Mouse (Mus musculus) adrenal gland, adult 18-20 months (tissue): ENCODE measurements around the gene Scnm1. TPM values are rescaled to one million over a fixed set of nuclear protein-coding genes. Genes with fewer than 3 reads are reported as not detected.
A peak's percentile ranks its signal among the peaks of the same experiment; 100 is the strongest.

Source experiments
- DNase-seq, 2 experiments: peaks; one replicate each; pipeline ENCODE4 v3.0.0; 2021 to 2022; ENCODE audit warnings: low spot score in 2 of 2
- long read RNA-seq, 2 experiments: library from polyadenylated mRNA; stranded (forward); transcript quantifications; one replicate each; pipeline ENCODE4 v2.0.0; 2021
- total RNA-seq, 2 experiments: library from RNA; stranded (reverse); gene quantifications; 1 replicate in 1 of 2; 2 replicates in 1 of 2; pipeline ENCODE4 v1.2.3; 2021

Gene Scnm1
- total RNA-seq: 10 to 100 TPM; 25.6 to 33.4 TPM
- long read RNA-seq, experiment 1, partial matches to known transcripts: 0 of 1 reads
- long read RNA-seq, experiment 1, other reads (novel, unspliced or antisense): 0 of 1 reads
- long read RNA-seq, experiment 2, transcript Scnm1-201 (7 exons, 1,054 nt): major isoform, 9 of 17 reads
- long read RNA-seq, experiment 2, partial matches to known transcripts: 1 of 17 reads
- long read RNA-seq, experiment 2, other reads (novel, unspliced or antisense): 5 of 17 reads

DNA sequence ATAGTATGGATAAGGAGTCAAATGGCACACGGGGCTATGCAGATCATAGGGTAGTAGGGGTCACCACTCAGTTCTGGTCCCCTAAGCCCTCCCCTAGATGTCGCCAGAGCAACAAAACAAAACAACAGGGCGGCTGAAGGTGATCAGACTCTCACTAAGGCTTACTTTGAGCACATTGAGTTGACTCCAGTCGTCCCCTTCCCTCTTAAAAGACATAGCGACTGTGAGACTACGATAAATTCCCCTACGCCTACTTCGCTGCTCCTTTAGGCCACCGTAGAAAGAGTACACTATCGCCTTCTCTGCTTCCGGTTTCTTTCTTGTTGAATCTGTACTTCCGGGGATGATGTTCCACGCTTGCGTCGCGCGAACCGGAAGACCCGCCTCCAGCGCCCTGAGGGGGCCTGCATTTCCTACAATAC lies at the start of gene Scnm1, which contains the start of gene Lysmd1:
TSS of gene Scnm1 (minus strand) at position 332 of the 422 bp plus-strand sequence.
TSS of gene Lysmd1 (plus strand) at position 409 of the 422 bp plus-strand sequence.
- peak; percentile 69 to 79 for DNase-seq

DNA sequence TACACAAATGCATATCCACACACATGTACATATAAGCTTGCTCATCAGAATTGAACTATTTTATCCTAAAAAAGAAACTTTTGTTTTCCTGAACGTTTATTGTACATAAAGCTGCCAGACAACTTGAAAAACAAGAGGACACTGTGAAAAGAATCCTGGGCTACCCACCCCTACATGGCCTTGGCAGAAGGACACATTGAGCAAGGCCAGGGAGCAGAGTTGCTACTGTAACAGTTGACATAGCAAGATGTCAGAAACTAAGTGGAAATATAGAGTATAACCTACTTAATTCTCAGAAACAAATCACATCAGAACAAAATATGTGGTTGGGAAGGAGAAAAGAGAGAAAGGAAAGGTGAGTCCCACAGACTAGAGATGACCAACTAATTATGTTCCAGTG lies 48.0 kb upstream of the Scnm1 start:
- no peak for DNase-seq

DNA sequence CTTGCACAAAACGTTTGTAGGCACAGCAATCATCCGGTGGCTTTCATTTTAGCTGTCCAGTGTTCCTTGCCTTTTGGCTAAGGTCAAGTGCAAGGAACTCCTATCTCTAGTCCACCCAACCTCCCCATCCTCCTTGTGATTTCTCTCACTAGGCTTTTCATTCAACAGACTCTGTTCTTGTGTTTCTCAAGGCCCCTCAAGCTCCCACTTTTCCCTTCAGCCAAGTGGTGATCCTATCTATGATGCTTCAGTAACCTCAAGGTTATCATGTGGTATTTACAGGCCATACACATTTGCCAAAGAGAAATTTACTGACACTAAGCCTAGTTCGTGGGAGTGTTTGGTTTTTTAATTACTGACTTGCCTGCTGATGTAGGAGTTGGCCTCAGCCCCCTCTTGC lies 46.1 kb upstream of the Scnm1 start:
- DNase-seq: no peak

DNA sequence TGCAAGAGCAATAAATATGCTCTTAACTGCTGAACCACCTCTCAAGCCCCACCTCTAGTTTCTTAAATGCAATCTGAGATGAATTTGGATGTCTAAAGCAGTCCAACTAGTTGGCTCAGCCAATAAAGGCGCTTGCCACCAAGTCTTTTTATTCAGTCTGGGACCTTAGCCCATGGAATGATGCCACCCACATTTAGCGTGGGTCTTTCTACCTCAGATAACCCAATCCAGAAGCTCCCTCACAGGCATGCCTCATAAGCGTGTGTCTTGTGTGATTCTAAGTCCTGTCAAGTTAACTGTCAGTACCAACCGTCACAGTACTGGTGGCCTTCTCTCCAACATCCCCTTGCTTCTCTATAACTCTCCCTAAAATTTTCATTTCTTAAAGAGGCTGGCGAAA lies 45.1 kb upstream of the Scnm1 start:
- no peak for DNase-seq

DNA sequence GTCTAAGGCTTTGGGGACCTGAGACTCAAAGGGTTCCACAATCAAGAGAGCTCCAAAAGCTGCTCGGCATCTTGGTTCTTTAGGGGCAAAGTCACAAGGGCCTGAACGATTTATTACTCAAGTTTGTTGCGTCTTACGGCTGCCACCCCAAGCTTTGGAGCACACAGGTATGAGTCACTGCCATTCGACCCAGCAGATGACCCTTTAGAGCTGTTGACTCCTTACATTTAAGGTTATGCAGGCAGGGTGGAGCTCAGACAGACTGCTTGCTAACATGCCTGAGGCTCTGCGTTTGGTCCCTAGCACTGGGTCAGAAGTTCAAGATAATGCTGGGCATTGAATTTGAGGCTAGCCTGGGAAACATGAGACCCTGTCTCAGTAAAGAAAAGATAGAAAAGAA lies 43.8 kb upstream of the Scnm1 start:
- DNase-seq: no peak

DNA sequence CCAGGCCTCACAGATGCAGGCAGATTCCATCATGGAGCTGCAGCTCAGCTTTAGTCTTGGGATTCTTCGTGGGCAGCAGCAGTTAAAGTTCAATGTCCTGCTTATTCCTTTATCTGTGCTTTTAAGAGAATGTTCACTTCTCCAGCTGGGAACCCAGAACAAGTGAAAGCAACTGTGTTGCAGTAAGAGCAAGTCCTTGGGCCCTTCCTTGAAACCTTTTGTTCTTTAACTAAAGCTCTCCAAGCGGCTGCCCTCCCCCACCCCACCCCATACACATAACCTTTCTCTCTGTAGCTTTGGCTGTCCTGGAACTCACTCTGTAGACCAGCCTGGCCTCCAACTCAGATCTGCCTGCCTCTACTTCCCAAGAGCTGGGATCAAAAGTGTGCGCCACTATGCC lies 42.7 kb upstream of the Scnm1 start:
- no peak for DNase-seq

DNA sequence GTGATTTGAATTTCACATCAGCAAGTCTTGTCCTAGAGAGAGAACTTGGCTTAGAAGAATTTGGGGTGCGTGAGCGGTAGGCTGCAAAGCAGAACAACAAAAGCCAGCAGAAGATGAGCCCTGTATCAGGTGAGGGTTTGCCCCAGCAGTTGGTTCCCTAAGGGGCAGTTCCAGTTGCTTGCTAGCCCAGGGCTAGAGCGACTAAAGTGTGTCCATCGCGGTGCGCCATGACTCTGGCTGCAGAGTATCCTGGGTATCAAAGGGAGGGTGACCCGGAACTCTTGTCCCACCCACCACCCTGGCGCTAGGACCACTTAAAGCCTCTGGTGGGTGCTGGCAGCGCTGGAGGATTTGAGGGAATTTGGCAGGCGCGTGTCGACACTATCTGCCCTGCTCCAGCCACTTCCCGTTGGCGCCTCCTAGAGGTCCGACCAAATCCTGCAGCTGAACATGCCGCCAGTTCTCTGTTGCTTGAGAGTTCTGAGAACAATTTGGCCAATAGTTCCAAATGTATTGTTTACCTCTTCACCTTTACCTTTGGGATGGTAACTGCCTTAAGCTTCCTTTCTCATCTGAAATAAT lies 40.3 kb upstream of the Scnm1 start:
- peak; percentile 85 to 89 for DNase-seq

DNA sequence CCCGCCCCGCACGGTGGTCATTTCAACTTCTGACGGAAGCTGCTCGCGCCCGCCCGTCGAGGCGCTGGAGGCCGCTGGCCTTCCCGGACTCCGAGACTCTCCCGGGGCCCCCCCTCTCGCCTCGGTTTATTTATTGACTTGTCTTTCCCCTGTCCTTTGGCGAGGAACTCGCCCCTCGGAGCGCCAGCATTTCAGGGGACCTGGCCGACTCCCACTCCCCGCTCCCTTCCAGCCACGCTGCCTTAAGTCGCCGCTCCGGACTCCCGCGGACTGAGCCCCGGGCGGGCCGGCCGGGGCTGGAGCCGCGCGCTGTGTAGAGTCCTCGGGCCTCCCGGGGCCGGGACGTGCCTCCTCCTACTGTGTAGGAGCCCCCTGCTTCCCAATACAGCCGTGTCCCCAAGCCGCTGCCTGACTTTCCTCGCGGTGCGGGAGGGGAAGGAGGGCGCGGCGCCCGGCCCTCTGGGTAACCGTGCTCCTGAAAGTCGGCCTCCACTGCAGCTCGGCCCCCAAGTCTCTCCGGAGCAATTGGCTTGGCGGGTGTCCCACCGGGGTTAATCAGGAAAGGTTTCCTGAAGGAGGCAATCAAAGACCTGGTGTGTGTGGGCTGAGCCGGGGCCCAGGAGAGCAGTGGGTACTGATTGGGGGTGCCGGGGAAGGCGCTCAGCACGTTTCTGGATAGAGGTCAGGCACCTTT lies 39.6 kb upstream of the Scnm1 start:
- peak; percentile 32 to 36 for DNase-seq

DNA sequence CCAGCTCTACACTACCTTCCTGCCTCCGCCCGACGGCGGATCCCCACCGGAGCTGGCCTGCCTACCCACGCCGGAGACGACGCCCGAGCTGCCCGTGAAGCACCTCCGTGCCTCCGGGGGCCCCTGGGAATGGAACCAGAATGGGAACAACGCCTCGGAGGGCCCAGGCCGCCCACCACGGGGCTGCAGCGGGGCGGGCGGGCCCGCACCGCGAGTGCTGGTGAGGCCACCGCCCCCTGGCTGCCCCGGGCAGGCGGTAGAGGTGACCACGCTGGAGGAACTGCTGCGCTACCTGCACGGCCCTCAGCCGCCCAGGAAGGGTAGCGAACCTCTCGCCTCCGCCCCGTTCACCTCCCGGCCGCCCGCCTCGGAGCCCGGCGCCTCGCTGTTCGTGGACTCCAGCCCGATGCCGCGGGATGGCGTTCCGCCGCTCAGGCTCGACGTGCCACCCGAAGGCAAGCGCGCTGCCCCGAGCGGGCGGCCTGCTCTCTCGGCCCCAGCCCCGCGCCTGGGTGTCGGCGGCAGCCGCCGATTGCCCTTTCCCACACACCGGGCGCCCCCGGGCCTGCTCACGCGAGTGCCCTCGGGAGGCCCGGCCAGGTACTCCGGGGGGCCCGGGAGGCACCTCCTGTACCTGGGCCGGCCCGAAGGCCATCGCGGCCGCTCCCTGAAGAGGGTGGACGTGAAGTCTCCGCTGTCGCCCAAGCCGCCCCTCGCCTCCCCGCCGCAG lies 38.9 kb upstream of the Scnm1 start:
- DNase-seq: no peak

DNA sequence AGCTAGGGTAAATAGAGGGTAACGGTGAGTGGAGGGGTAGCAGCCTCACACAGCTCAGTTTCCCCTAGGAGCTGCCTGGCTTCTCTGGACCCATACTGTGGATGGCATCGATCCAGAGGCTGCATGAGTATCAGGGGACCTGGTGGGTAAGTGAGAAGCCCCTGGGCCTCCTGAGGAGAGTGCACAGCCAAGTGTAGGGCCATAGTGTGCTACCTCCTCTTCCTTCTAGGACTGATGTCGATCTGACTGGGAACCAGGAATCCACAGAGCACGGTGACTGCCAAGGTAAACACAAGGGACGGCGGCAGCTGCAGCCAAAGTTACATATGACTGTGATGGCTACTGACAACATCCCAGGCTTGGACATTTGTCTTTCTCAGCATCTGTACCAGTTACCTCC lies 37.3 kb upstream of the Scnm1 start:
- no peak for DNase-seq

DNA sequence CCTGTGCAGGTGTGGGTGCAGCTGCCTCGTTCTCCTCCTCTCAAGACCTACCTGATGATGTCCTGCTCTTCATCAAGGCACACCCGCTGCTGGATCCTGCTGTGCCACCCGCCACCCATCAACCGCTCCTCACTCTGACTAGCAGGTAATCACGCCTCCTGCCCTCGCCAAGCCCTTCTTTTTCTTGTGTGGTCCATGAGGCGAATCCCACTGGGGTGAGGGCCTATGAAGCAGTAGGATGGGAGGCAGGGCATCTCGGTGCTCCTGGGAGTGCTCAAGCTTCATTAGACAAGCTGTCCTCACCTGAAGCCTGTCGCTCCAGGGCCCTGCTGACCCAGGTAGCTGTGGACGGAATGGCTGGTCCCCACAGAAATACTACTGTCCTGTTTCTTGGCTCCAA lies 36.2 kb upstream of the Scnm1 start:
- DNase-seq: no peak

DNA sequence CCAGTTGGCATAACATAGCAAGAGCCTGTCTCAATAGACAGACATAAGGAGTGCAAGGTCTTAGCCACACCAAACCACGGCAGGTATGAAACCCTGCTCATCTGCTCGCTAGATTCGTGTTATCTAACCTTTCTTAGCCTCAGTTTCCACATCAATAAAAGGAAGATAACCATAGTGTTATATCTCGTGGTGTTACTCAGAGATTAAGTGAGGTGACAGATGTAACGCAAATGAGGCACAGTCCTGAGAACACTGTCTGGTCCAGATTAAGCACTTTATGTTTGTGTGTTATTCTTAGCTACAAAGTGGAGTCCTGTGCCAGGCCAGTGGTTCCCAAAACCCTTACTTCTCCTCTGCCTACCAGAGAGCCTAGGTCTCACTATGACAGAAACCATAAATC lies 31.0 kb upstream of the Scnm1 start:
- DNase-seq: no peak

DNA sequence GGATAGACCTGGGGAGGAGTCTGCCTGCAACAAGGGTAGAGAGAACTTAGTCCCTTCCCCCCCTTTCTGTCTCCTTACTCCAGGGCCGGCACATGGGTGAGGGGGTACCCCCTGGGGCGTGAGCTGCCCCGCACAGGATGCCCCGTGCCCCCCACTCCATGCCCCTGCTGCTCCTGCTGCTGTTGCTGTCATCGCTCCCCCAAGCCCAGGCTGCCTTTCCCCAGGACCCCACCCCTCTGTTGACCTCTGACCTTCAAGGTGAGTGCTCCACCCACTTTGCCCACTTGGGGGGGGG lies 30.4 kb upstream of the Scnm1 start:
- DNase-seq: no peak

DNA sequence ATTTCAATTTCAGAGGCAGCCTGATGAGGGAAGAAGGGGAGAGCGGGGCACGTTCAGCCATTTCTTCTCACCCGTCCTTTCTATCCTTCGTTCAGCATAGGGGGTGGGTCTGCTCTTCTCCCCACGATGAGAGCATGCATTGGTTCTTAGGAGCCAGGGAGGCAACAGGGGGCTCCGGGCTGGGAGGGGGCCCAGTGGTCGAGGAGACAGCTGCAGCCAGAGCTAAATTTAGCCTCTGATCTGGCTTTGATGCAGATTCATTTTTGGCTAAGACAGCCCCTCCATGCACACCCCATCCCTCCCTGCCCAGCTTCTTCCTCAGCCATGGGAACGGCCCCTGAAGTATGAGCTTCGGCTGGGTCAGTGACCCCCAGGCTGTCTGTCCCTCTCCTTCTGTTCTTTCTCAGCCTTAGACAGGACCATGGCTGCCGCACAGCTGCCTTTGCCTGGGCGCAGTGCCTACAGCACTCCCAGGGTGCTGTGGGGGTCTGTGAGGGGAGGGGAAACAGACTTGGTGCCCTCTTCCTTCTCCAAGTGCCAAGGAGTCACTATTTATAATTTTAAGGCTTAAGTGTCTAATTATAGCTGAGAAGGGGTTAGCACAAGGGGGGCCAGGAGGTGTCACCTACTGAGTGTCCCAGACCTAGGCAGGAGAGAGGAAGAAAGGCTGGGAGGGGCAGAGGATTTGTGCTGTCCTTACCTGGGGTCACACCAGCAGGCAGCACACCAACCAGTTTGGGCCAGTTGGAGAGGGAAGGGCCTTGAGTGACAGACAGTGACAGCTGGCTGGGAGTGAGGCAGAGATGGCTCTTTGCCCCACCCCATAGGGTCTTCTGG lies 29.8 kb upstream of the Scnm1 start:
- DNase-seq: no peak

DNA sequence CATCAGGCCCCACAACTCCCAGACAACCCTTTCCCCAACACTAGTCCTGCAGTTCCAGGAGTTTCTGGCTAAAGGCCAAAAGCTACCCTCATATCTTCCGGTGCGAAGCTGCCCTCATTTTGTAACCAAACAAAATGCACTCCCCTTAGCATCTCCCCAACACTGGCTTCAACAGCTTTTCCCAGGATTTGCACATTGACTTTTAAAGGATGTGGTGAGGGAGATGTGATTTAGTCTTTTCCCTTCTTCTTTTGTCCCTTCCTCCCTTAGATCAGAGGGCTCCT lies 28.5 kb upstream of the Scnm1 start:
- DNase-seq: no peak

DNA sequence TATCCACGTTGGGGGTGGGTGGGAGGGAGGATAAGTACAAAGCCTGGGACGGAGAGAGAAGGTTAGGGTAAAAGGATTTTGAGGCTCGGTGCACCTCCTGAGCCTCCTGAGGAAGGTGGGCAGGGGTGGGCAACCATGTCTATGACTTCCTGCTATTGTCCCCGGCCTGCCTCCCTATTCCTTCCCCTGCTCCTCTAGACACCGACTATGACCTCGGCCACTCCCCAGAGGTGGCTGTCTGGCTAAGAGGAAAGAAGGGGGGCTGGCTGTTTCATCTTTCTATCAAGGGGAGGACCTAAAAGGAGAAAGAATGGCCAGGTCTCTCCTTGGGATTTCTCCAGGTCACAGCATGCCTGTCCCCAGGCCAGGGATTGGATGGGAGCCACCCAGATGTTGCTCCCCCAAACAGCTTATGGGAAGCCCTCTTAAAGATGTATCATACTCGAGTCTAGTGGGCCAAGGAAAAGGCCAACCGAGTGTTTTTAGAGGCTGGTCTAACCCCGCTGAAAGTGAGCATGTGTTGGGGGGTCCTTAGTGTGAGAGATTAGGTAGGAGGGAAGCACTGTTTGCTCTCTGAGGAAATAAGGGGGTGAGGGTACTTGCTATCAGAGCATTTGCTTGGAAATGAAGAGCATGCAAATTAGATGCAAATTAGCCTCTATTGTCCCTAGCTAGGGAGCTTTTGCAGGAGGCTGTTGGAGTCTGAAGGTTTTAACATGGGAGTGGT lies 28.0 kb upstream of the Scnm1 start:
- no peak for DNase-seq

DNA sequence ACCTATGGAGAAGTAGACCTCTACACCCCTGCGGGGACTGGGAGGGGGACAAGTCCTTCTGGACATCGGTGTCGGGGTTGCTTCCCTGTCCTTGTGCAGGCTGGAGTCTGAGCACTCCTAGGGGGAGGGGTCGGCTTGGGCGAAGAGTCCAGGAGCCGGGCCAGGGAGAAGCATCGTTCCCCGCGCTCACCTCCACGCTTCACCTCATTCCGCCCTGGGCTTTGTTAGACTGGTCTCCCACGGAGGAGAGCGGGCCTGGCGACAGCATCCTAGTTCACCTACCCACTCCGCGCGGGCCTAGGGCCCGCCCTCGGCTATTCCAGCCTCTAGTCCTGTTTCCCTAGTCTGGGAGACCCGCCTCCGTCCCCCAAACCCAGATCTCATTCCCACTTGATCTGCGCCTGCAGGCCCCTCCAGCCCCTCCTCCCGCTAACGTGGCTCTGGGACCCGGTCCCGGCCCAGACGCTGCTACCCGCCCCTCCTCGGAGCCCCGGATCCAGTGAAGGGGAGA lies 27.3 kb upstream of the Scnm1 start:
- no peak for DNase-seq

DNA sequence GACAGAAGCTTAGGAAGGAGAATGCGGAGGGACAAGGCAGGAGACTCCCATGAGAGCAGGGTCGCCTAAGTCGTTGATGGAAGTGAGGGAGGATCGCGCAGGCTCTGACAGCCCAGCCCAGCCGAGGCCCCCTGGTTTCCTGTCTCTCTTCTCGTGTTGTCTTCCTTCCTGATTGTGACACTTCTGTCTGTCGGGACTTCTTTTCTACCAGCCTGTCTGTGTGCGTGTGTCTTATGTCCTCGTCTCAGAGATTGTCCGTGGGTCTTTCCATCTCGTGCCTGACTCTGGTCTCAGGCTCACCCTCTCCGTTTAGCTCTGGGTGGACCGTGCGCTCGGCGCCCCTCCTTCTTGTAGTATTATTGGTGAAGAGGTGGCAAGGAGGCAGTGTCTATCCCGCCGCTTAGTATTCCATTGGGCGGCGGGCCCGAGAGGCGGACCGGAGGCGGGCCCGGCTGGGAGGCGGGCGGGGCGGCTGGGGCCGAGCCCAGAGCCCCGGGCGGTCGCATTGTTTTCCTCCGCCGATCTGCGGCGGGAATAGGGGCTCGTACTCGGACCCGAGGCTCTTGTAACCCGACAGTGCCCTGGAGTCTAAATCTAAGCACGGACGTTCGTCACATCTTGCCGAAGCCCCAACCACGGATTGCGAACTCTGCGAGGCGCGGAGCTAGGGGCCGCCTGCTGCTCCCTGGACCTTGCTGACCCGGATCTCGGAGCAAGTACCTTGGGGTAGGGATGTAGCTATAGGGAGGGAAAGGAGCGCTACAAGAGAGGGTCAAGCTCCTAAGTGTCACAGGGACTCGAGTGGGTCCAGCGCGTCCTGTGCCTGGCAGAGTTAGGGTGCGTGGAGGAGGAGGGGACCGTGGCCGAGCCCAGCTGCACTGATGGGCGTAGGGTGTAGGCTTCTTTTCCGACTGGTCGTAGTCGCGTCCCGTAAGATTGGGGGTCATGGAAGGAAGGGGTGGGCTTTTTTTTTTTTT lies 26.5 kb upstream of the Scnm1 start, which contains the start of gene Sema6c:
TSS of gene Sema6c (plus strand) at position 471 of the 977 bp plus-strand sequence.
- DNase-seq: peak; percentile 83

DNA sequence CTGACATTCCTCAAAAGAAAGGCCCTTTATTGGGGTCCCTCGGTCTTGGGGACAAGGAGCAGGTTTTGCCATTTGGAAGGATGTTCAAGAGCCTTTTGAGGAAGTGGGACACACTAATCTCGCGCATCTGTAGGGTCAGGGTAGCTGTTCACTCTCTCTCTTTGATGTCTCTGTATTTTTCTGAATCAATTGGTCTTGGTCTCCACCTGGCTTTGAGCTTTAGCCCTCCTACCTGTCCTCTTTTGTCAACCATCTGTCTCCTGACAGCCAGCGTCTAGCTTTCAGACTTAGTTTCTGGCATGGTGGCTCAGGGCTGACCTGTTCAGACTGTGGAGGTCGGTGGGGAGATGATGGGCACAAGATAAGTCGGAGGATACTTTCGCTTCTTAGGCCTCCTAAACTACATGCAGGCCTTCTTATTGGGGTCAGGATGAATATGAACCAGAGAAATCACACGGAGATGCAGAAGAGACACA lies 25.7 kb upstream of the Scnm1 start:
- DNase-seq: no peak
